Mouse (Mus musculus) left cerebral cortex, postnatal 4 days (tissue): ENCODE results near the gene St5. TPM values are rescaled to one million over a fixed set of nuclear protein-coding genes. Genes with fewer than 3 reads are reported as not detected.

Source experiments
- DNase-seq: peaks from one replicate; pipeline ENCODE4 v3.0.0-alpha.2; 2022
- intact Hi-C: fragments of 180-260 bp; cut with DNase I; formaldehyde crosslinking; loops from one replicate; pipeline ENCODE4 v1.15.1; 2025
- total RNA-seq, 2 experiments: library from RNA; stranded (reverse); gene quantifications; 2 replicates each; pipeline ENCODE4 v1.2.3; 2021

The St5 gene
- 10 to 100 TPM; 20.7 to 21.5 TPM for total RNA-seq

GRCm38 (mm10) chr7:109703190-109704015, at the start of gene St5, which contains the start of gene Akip1:
Gene St5 (minus strand): TSS chr7:109703605.
Gene Akip1 (plus strand): TSS chr7:109703690.
- intact Hi-C loops, result no loop called here

GRCm38 (mm10) chr7:109752008-109752925, 48.9 kb upstream of the St5 start, which contains the start of gene Tmem9b:
Gene Tmem9b (minus strand): TSS chr7:109752875.
- DNase-seq, result peak; percentile 78
- intact Hi-C loops, result no loop called here

More at GRCm38 (mm10) chr7:109703190-109704015, at the start of gene St5, which contains the start of gene Akip1:
- DNase-seq, result peak; percentile 96

- no peak for DNase-seq
- intact Hi-C loops, result no loop called here
Measured at GRCm38 (mm10) chr7:109751427-109752007, 48.1 kb upstream of the St5 start.

GRCm38 (mm10) chr7:109747747-109748146, 44.3 kb upstream of the St5 start:
- no peak for DNase-seq
- intact Hi-C loops, result loop anchor here (10.0 kb wide), 1 partner anchor 307 kb away; no protein-coding TSS in a partner anchor

DNA sequence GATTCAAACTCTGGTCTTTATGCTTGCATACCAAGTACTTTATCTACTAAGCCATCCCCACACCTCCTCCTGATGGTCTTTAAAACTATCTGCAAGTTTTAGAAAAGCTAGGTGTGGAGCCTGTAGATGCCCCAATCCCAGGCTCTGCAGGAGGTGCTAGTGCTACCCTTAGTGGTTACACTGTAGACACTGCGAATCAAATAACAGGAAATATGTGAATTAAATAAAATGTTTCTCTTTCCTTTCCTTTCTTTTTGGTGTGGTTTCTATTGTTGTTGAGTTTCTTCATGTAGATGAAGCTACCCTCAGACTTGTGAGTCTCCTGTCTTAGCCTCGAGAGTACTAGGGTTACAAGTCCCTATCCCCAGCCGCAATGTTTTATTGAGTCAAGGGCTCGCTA, 38.3 kb upstream of the St5 start:
- DNase-seq, result no peak
- intact Hi-C loops, result loop anchor here (10.0 kb wide), 1 partner anchor 313 kb away; no protein-coding TSS in a partner anchor

DNA sequence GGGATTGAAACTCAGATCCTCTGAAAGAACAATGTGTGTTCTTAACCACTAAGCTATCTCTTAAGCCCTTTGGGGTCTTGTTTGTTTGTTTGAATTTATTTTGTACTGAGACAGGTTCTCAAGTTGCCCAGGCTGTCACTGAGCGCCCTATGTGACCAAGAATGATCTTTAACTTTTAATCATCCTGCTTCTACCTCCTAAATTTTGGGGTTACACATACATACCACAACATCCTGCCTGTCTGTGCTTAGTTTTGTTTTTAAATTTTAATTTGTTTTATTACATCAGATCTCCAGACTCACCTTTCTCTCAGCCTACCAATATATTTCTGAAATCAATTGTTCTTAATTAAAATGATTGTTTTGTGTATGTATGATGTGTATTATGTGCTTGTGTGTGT, 37.7 kb upstream of the St5 start:
- no peak for DNase-seq
- intact Hi-C loops, result loop anchor here (10.0 kb wide), 1 partner anchor 314 kb away; no protein-coding TSS in a partner anchor

- intact Hi-C loops, result loop anchor here (10.0 kb wide), 1 partner anchor 315 kb away; no protein-coding TSS in a partner anchor
- DNase-seq, result no peak
Measured at GRCm38 (mm10) chr7:109739822-109740370, 36.5 kb upstream of the St5 start.

DNA sequence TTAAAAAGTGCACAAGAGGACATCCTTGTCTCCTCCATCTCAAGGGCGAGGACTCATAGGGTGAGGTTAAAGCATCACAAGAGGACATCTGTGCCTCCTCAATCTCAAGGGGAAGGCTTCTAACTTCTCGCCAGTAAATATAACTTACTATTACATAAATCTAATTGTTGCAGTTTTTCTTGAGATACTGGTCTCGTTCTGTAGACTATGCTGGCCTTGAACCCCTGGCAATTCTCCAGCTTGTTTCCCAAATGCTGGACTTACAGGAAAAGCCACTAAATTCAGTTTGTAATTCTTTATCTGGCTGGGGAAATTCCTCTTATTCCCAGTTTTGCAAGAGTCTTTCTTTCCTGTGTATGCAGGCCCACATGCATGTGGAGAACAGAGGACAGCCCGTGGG, 31.4 kb upstream of the St5 start:
- DNase-seq, result no peak
- intact Hi-C loops, result no loop called here

DNA sequence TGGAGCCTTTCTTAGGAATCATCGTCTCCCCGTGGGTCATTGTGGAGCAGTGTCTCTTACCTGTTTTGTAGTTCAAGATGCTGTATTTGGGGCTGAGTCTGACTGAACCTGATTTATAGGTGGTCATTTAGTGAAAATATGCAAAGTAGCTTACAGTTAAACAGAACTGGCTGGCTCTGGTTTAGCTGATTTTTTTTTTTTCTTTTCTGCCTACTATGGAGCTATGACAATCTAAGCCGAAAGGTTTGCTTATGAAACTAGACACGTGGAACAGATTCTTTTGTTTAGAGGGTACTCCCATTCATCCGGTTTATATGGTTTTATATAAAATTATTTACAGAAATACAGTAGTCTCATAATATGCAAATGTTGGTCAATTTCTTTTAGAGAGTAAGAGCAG, 28.2 kb upstream of the St5 start, which contains the start of gene Ascl3:
Ascl3 (minus strand) TSS at position 101 of the 400 bp plus-strand sequence.
- no peak for DNase-seq
- intact Hi-C loops, result no loop called here

DNA sequence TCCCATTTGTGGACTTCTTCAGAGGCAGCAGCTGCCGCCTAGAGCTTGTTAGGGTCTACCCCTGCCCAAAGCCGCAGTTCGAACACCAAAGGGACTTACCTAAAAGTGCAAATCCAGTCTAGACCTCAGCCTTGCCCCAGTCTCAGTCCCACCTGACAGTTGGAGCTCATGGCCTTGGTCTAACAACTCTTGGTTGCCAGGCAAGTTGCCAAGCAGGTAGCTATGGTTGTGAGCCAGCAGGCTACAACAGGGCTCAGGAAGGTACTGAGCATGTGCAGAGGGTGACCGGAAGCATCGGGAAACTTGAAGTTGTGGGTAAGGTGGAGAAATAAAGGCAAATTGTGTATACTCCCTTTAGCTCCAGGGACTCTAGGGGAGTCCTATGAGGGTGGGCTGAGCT, 20.3 kb upstream of the St5 start, which contains the start of gene BC051019:
BC051019 (minus strand) TSS at position 154 of the 400 bp plus-strand sequence.
- no peak for DNase-seq
- intact Hi-C loops, result loop anchor here (10.0 kb wide), 1 partner anchor 199 kb away; no protein-coding TSS in a partner anchor

DNA sequence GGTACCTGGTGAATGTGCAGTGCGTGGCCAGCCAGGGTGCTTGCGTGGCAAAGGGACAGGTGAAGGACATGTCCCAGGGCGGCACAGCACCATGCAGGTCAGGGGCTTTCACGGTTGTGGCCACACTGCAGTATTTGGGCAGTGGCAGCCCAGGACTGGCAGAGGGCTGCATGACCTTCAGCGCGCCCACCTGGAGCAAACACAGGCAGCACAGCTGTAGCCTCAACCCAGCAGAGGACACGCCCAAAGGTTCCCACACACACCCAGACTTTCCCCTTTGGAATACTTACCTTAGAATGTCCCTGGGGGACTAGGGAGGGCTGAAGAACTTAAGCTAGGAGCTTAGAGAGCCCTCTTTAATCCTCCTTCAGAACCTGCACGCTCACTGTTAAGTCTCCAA, 19.7 kb upstream of the St5 start:
- intact Hi-C loops, result loop anchor here (10.0 kb wide), 1 partner anchor 198 kb away; no protein-coding TSS in a partner anchor
- no peak for DNase-seq

GRCm38 (mm10) chr7:109722618-109723017, 19.2 kb upstream of the St5 start:
- no peak for DNase-seq
- intact Hi-C loops, result loop anchor here (10.0 kb wide), 1 partner anchor 198 kb away; no protein-coding TSS in a partner anchor

- intact Hi-C loops, result no loop called here
- peak; percentile 22 for DNase-seq
Measured at GRCm38 (mm10) chr7:109719286-109719685, 15.9 kb upstream of the St5 start.

- intact Hi-C loops, result no loop called here
- no peak for DNase-seq
Measured at GRCm38 (mm10) chr7:109713434-109713982, 10.1 kb upstream of the St5 start.

- no peak for DNase-seq
- intact Hi-C loops, result no loop called here
Measured at GRCm38 (mm10) chr7:109712198-109712597, 8.8 kb upstream of the St5 start.

DNA sequence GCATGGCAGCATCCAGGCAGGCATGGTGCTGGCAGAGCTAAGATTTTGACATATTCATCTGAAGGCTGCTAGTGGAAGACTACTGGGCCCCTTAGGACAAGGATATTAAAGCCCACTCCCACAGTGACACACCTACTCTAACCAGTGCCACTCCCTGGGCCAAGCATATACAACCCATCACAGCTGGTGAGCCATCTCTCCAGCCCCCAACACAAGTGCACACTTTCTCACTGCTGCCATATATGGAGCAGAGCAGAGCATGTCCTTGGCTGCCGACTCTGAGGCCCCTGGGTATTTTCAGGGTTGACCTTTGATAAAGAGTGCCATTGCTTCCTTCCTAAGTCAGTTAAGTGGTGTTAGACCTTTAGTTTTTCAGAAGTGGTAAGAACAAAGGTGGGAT, 6.7 kb upstream of the St5 start:
- intact Hi-C loops, result no loop called here
- no peak for DNase-seq

- DNase-seq, result no peak
- intact Hi-C loops, result no loop called here
Measured at GRCm38 (mm10) chr7:109708961-109709382, 5.6 kb upstream of the St5 start.

DNA sequence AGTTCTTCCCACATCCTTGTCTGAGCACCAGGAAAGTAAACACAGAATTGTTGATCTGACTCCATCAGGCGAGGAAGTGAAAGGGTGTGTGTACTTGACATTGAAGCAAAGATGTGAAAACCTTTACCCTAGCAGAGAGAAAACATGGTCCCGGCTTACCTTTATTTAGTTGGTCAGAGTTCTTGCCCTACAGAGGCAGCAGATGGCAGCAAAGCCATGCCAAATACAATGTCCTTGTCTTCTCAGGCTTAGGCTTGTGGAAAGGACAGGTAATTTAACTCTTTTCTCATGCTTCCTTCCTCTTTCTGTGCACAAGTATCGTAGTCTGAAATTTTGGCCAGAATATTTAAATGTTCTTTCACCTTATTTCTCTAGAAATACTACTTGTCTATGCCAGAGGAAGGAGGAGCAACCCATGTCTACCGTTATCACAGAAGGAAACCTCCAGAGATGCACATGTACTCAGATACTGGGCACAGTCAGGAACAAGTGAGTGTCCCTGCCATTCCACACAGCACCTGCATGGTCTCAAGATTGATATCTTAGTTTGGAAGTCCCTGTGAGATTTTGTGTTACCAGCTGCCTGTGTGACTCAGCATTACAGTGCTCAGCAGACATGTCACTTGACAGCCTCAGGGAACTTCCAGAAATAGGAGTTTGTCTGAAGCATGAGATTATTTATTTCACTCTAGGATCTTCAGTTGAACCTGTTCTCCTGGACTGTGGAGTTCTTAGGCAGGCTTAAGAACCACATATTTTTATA, 3.8 kb upstream of the St5 start:
- peak; percentile 49 for DNase-seq
- intact Hi-C loops, result no loop called here

GRCm38 (mm10) chr7:109704461-109704860, 1.1 kb upstream of the St5 start:
- intact Hi-C loops, result no loop called here

More at GRCm38 (mm10) chr7:109704461-109704860, 1.1 kb upstream of the St5 start:
- DNase-seq, result no peak
